Comparison of ENCODE assay signal across 19 mouse cellular contexts in the genomic region with DNA sequence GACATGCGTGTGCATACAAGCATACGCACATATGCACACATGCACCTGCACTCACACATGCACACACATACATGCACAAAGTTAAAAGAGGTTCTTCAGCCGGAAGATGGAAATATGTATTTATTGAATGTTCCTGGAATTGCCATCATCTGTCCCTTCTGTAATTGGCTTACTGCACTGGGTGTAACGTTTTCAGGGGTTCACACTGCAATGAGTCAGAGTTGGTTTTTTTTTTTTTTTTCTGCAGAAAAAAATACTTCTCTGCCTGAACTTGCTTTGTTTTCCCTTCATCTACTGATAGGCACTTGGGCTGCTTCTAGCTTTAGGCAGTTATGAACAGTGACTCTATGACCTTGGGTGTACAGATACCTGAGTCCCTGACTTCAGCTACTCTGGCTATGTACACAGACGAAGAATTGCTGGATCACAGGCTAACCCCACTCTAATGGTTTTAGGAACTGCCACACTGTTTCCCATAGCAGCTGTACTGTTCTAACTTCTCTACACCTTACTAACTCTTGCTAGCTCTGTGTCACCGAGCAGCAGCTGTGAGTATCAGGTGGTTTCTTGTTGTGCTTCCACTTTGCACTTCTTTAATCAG.
DNase-seq lines count a peak whose midpoint lies in the region; ATAC-seq and TF ChIP-seq lines count a peak whose summit lies in the region.
"Had no signal": no experiment of that assay in that cellular context is flagged by ENCODE, and none has a peak within 500 bp of the region (broad histone marks: within the 10 kb centered on the region; RNA-seq: fewer than 3 reads in every experiment).

No protein-coding gene starts in this region.

- 54% methylated on average over 6 of the region's 6 CpGs for WGBS in embryonic facial prominence, embryonic 15.5 days
- 79% methylated on average over 6 of the region's 6 CpGs for WGBS in embryonic facial prominence, embryonic 10.5 days
- 50% methylated on average over 6 of the region's 6 CpGs for WGBS in lung, postnatal 0 days
- 41% methylated on average over 6 of the region's 6 CpGs for WGBS in stomach, postnatal 0 days
- WGBS in cerebellum, adult 2 months: 71% methylated on average over 6 of the region's 6 CpGs

- no peaks in the 10 kb centered on the region for H3K27me3 ChIP-seq in embryonic facial prominence, embryonic 15.5 days
- no peaks in the 10 kb centered on the region for H3K27me3 ChIP-seq in embryonic facial prominence, embryonic 10.5 days (replicated peaks; ENCODE audit: low read depth, poor library complexity, severe bottlenecking)
- H3K27me3 ChIP-seq in lung, postnatal 0 days (replicated peaks; ENCODE audit: insufficient read depth, low read length): no peaks in the 10 kb centered on the region
- no peaks in the 10 kb centered on the region for H3K27me3 ChIP-seq in stomach, postnatal 0 days (ENCODE audit: control insufficient read depth, insufficient read depth, low read length)
- H3K27me3 ChIP-seq in cerebellum, adult 2 months (ENCODE audit: control insufficient read depth, insufficient read depth, low read length): no peaks in the 10 kb centered on the region
- H3K27me3 ChIP-seq: forebrain, embryonic 15.5 days; hindbrain, embryonic 12.5 days; liver, embryonic 13.5 days; neural tube, embryonic 12.5 days had no signal

- no peak overlapping the region for H3K9ac ChIP-seq in embryonic facial prominence, embryonic 15.5 days
- no peak overlapping the region for H3K9ac ChIP-seq in lung, postnatal 0 days (replicated peaks; ENCODE audit: low read depth)
- H3K9ac ChIP-seq in stomach, postnatal 0 days (ENCODE audit: low read length): no peak overlapping the region
- H3K9ac ChIP-seq: forebrain, embryonic 15.5 days; hindbrain, embryonic 12.5 days; liver, embryonic 13.5 days; neural tube, embryonic 12.5 days had no signal

- H3K4me1 ChIP-seq in embryonic facial prominence, embryonic 15.5 days: peaks cover 3% of the 10 kb centered on the region; the same call in 1 of the 2 replicates
- 0 out of 2 replicates have a peak, but pooled peaks cover 2% of the 10 kb centered on the region for H3K4me1 ChIP-seq in embryonic facial prominence, embryonic 10.5 days
- no peaks in the 10 kb centered on the region for H3K4me1 ChIP-seq in lung, postnatal 0 days (ENCODE audit: insufficient read depth, low read depth, low read length)
- no peaks in the 10 kb centered on the region for H3K4me1 ChIP-seq in stomach, postnatal 0 days (replicated peaks; ENCODE audit: control insufficient read depth, insufficient read depth)
- H3K4me1 ChIP-seq in cerebellum, adult 2 months (ENCODE audit: control insufficient read depth, insufficient read depth, low read length): no peaks in the 10 kb centered on the region
- H3K4me1 ChIP-seq: hindbrain, embryonic 12.5 days; neural tube, embryonic 12.5 days had no signal

- ATAC-seq in embryonic facial prominence, embryonic 15.5 days (ENCODE audit: insufficient number of reproducible peaks, low FRiP score, low TSS enrichment, low read depth): no peak
- ATAC-seq in lung, postnatal 0 days: no peak
- ATAC-seq in stomach, postnatal 0 days (ENCODE audit: low FRiP score, low TSS enrichment): peak; percentile 71
- ATAC-seq: forebrain, embryonic 15.5 days had no signal

- H3K27ac ChIP-seq in embryonic facial prominence, embryonic 15.5 days (replicated peaks): peak overlapping the region; percentile 39; the same call in 1 of the 2 replicates
- no peak overlapping the region for H3K27ac ChIP-seq in embryonic facial prominence, embryonic 10.5 days (replicated peaks)
- no peak overlapping the region for H3K27ac ChIP-seq in lung, postnatal 0 days (ENCODE audit: low read length)
- 0 out of 2 replicates have a peak overlapping the region, but pooled peaks have one; percentile 24 for H3K27ac ChIP-seq in stomach, postnatal 0 days (replicated peaks)
- H3K27ac ChIP-seq in cerebellum, adult 2 months (ENCODE audit: insufficient read depth, low read length): no peak overlapping the region
- H3K27ac ChIP-seq: forebrain, embryonic 15.5 days; hindbrain, embryonic 12.5 days; kidney, postnatal 0 days; left cerebral cortex, adult 2 months; liver, embryonic 13.5 days; neural tube, embryonic 12.5 days had no signal

- no peak for TF ChIP-seq EP300 in lung, postnatal 0 days (IDR thresholded peaks at IDR 0.05)
- TF ChIP-seq EP300 in stomach, postnatal 0 days (optimal IDR thresholded peaks at IDR 0.05): no peak

- TF ChIP-seq POLR2A in cerebellum, adult 2 months (IDR thresholded peaks at IDR 0.05; ENCODE audit: borderline replicate concordance, insufficient read depth, low read length): no peak

- no peak overlapping the region for H3K4me3 ChIP-seq in embryonic facial prominence, embryonic 15.5 days (replicated peaks)
- no peak overlapping the region for H3K4me3 ChIP-seq in embryonic facial prominence, embryonic 10.5 days
- no peak overlapping the region for H3K4me3 ChIP-seq in lung, postnatal 0 days (ENCODE audit: low read depth, low read length)
- no peak overlapping the region for H3K4me3 ChIP-seq in stomach, postnatal 0 days (ENCODE audit: low read depth, low read length)
- no peak overlapping the region for H3K4me3 ChIP-seq in cerebellum, adult 2 months (replicated peaks; ENCODE audit: insufficient read depth, low read depth, low read length)
- H3K4me3 ChIP-seq: forebrain, embryonic 15.5 days; hindbrain, embryonic 12.5 days; left cerebral cortex, adult 2 months; liver, embryonic 13.5 days; neural tube, embryonic 12.5 days had no signal

- H3K4me2 ChIP-seq in embryonic facial prominence, embryonic 15.5 days (replicated peaks): no peak overlapping the region
- no peak overlapping the region for H3K4me2 ChIP-seq in lung, postnatal 0 days (replicated peaks; ENCODE audit: low read depth, low read length)
- no peak overlapping the region for H3K4me2 ChIP-seq in stomach, postnatal 0 days (replicated peaks; ENCODE audit: low read depth)
- H3K4me2 ChIP-seq: forebrain, embryonic 15.5 days; hindbrain, embryonic 12.5 days; liver, embryonic 13.5 days; neural tube, embryonic 12.5 days had no signal

- TF ChIP-seq CTCF in lung, postnatal 0 days (IDR thresholded peaks at IDR 0.05): no peak
- TF ChIP-seq CTCF in stomach, postnatal 0 days (IDR thresholded peaks at IDR 0.05; ENCODE audit: low read depth): no peak
- no peak for TF ChIP-seq CTCF in cerebellum, adult 2 months (IDR thresholded peaks at IDR 0.05; ENCODE audit: borderline replicate concordance, insufficient read depth, low read depth, low read length)

- H3K36me3 ChIP-seq in embryonic facial prominence, embryonic 15.5 days: no peaks in the 10 kb centered on the region
- no peaks in the 10 kb centered on the region; the same call in 1 of the 2 replicates for H3K36me3 ChIP-seq in embryonic facial prominence, embryonic 10.5 days (replicated peaks)
- H3K36me3 ChIP-seq in lung, postnatal 0 days (ENCODE audit: insufficient read depth, low read length): no peaks in the 10 kb centered on the region
- H3K36me3 ChIP-seq in stomach, postnatal 0 days (ENCODE audit: control insufficient read depth, insufficient read depth, low read length): no peaks in the 10 kb centered on the region
- H3K36me3 ChIP-seq: forebrain, embryonic 15.5 days; hindbrain, embryonic 12.5 days; liver, embryonic 13.5 days; neural tube, embryonic 12.5 days had no signal

- H3K9me3 ChIP-seq in embryonic facial prominence, embryonic 15.5 days (replicated peaks): no peaks in the 10 kb centered on the region
- H3K9me3 ChIP-seq in embryonic facial prominence, embryonic 10.5 days: no peaks in the 10 kb centered on the region
- no peaks in the 10 kb centered on the region for H3K9me3 ChIP-seq in lung, postnatal 0 days (ENCODE audit: low read length)
- no peaks in the 10 kb centered on the region for H3K9me3 ChIP-seq in stomach, postnatal 0 days (ENCODE audit: control insufficient read depth, low read length)
- H3K9me3 ChIP-seq: forebrain, embryonic 15.5 days; hindbrain, embryonic 12.5 days; liver, embryonic 13.5 days; neural tube, embryonic 12.5 days had no signal

- no peak for DNase-seq in embryonic facial prominence, embryonic 10.5 days (ENCODE audit: low spot score)
- DNase-seq in lung, postnatal 0 days (ENCODE audit: low spot score): peak; percentile 31
- no peak for DNase-seq in lung, postnatal 14 days
- DNase-seq in fibroblast of lung, adult 2 months (ENCODE audit: low read depth): peak; percentile 40
- no peak for DNase-seq in stomach, postnatal 0 days (ENCODE audit: low spot score)
- DNase-seq in layer of hippocampus, adult 18-20 months (ENCODE audit: low spot score in 2 of 2): no peak
- no peak for DNase-seq in cerebellum, adult 2 months
- DNase-seq: adrenal gland, postnatal 36 days; cerebellum, adult 8-10 months; kidney, adult 11 months; liver, embryonic 13.5 days; lung, postnatal 10 days; right cerebral cortex, postnatal 14 days had no signal

Comparison
In these comparisons a context has a peak if more than half of its experiments do, and no peak if none do; other contexts are left out.
1. H3K27ac ChIP-seq: peak in embryonic facial prominence, embryonic 15.5 days (single experiment) and stomach, postnatal 0 days (single experiment); none in embryonic facial prominence, embryonic 10.5 days (single experiment), lung, postnatal 0 days (single experiment) and cerebellum, adult 2 months (single experiment).
2. DNase-seq: peak in lung, postnatal 0 days (single experiment) and fibroblast of lung, adult 2 months (single experiment); none in embryonic facial prominence, embryonic 10.5 days (single experiment), lung, postnatal 14 days (single experiment), stomach, postnatal 0 days (single experiment), layer of hippocampus, adult 18-20 months (0 of 2) and cerebellum, adult 2 months (0 of 2).